Mouse (Mus musculus) cerebellum, postnatal 25 days (tissue): ENCODE measurements around the gene Klhl41.
"Not testable (repeated sequence)": the region's sequence is repeated elsewhere in the genome, so short reads cannot be mapped to it uniquely, and the experiment has no call there.

ENCODE experiments used
- DNase-seq, 2 experiments: peaks; one replicate each; pipeline ENCODE4 v3.0.0; 2021; ENCODE audit warnings: mixed read lengths in 2 of 2

Klhl41 gene

GRCm38 (mm10) chr2:69669853-69670252 lies at the start of gene Klhl41:
Gene Klhl41, plus strand, starts transcription at chr2:69670120.
- no peak for DNase-seq

- no peak for DNase-seq
Measured at GRCm38 (mm10) chr2:69629215-69629614, 40.7 kb upstream of the Klhl41 start.

GRCm38 (mm10) chr2:69629914-69630313 lies 40.0 kb upstream of the Klhl41 start:
- no peak for DNase-seq

- DNase-seq: no peak
Measured at GRCm38 (mm10) chr2:69630792-69631191, 39.1 kb upstream of the Klhl41 start.

- no peak for DNase-seq
Measured at GRCm38 (mm10) chr2:69631449-69631848, 38.5 kb upstream of the Klhl41 start.

- DNase-seq: peak; percentile 36 to 61
Measured at GRCm38 (mm10) chr2:69635064-69635701, 34.7 kb upstream of the Klhl41 start.

- DNase-seq: peak; percentile 20 to 60
Measured at GRCm38 (mm10) chr2:69635807-69636206, 34.1 kb upstream of the Klhl41 start.

GRCm38 (mm10) chr2:69637989-69638388 lies 31.9 kb upstream of the Klhl41 start:
- DNase-seq: not testable (repeated sequence)

- peak; percentile 27 to 50 for DNase-seq
Measured at GRCm38 (mm10) chr2:69640100-69640499, 29.8 kb upstream of the Klhl41 start.

GRCm38 (mm10) chr2:69644968-69645617 lies 24.8 kb upstream of the Klhl41 start:
- no peak for DNase-seq

- DNase-seq: peak; percentile 97
Measured at GRCm38 (mm10) chr2:69646726-69647490, 23.0 kb upstream of the Klhl41 start, which contains the start of gene Bbs5. Gene Bbs5, plus strand, starts transcription at chr2:69647171.

- DNase-seq: no peak
Measured at GRCm38 (mm10) chr2:69649716-69650115, 20.2 kb upstream of the Klhl41 start.

GRCm38 (mm10) chr2:69659326-69659725 lies 10.6 kb upstream of the Klhl41 start:
- no peak for DNase-seq

GRCm38 (mm10) chr2:69663827-69664476 lies 6.0 kb upstream of the Klhl41 start:
- DNase-seq: no peak

- DNase-seq: no peak
Measured at GRCm38 (mm10) chr2:69667656-69668055, 2.3 kb upstream of the Klhl41 start.

GRCm38 (mm10) chr2:69668414-69668813 lies 1.5 kb upstream of the Klhl41 start:
- DNase-seq: no peak

GRCm38 (mm10) chr2:69673723-69674122 lies 3.8 kb downstream of the Klhl41 start:
- DNase-seq: peak in 1 of 2 experiments; percentile 38

GRCm38 (mm10) chr2:69675266-69675665 lies 5.3 kb downstream of the Klhl41 start:
- no peak for DNase-seq

- DNase-seq: no peak
Measured at GRCm38 (mm10) chr2:69676713-69677112, 6.8 kb downstream of the Klhl41 start.

- not testable (repeated sequence) for DNase-seq
Measured at GRCm38 (mm10) chr2:69677215-69677614, 7.3 kb downstream of the Klhl41 start.

- peak in 1 of 2 experiments; percentile 10 for DNase-seq
Measured at GRCm38 (mm10) chr2:69679990-69680389, 10.1 kb downstream of the Klhl41 start.

GRCm38 (mm10) chr2:69681931-69682330 lies 12.0 kb downstream of the Klhl41 start:
- DNase-seq: no peak
